Mouse (Mus musculus) right cerebral cortex, postnatal 25 days (tissue): Measurements from ENCODE around the gene Zfp638.

Source experiments
- DNase-seq: peaks from one replicate; pipeline ENCODE4 v3.0.0; 2022

Zfp638 gene

DNA sequence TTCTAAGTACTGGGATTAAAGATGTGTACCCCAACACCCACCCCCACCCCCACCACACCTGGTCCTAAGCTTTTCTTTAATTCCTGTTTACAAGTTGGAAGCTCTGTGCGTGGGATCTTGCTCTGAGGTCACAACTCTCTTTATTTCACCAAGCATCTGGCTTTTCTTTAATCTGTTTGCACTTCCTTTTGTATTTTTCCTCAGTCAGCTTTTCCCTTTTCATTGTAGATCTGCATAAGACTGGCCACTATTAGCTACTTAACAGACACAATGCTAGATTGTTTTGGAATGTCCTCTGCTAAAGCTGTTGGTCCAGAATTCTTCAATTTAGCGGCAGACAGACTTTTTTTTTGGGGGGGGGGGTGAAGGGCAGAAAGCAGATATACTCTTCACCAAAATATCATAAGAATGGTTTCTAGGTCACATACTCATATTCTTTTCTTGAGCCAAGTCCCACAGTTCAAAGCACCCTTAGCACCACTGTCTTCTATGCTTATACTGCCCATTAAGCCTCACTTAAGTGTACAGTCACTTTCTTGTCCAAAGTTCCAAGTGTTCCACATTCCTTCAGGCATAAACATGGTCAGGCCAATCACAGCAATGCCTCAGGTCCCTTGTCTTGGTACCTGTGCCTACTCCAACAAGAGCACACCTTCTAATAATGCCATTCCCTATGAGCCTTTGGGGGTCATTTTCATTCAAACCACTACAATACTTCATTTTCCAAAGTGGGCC is 23.5 kb downstream of the Zfp638 start:
- no peak for DNase-seq

GRCm38 (mm10) chr6:83891251-83891650 is 24.3 kb downstream of the Zfp638 start:
- no peak for DNase-seq

GRCm38 (mm10) chr6:83891687-83892086 is 24.8 kb downstream of the Zfp638 start:
- no peak for DNase-seq

- DNase-seq: no peak
These were observed 26.2 kb downstream of the Zfp638 start for GRCm38 (mm10) chr6:83893086-83893485.

- DNase-seq: no peak
These were observed 26.7 kb downstream of the Zfp638 start for GRCm38 (mm10) chr6:83893584-83893983.

DNA sequence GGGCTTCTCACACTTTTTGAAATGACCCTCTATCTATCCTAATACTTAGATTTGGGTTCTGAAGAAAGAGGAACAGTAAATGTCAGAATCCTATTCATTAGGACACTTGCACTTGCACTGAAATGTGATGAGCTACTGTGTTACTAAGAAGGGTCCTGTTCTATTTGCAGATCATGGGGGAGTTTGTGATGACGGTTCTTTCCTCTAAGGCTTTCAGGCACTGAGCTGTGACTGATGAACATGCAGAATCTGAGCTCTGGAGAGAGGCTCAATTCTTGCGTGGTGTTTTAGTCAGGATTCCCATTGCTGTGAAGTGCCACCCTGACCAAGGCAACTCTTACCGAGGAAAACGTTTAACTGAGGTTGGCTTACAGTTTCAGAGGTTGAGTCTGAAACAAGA is 32.2 kb downstream of the Zfp638 start:
- DNase-seq: no peak

GRCm38 (mm10) chr6:83905276-83905675 is 38.4 kb downstream of the Zfp638 start:
- no peak for DNase-seq

DNA sequence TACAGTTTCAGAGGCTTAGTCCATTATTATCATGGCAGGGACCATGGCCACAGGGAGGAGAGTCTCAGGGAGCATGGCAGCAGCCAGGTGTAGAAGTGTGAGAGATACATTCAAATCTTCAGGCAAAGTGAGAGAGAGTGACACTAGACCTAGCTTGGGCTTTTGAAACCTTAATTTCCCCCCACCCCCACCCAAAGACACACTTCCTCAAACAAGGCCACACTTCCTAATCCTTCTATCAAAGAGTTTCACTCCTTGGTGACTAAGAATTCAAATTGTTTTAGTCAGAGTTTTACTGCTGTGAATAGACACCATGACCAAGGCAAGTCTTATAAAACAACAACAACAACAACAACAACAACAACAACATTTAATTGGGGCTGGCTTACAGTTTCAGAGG is 39.8 kb downstream of the Zfp638 start:
- DNase-seq: no peak

- no peak for DNase-seq
These were observed 41.5 kb downstream of the Zfp638 start for GRCm38 (mm10) chr6:83908386-83908785.

GRCm38 (mm10) chr6:83913710-83914109 is 46.8 kb downstream of the Zfp638 start:
- DNase-seq: no peak

- peak; percentile 97 for DNase-seq
These were observed 47.3 kb downstream of the Zfp638 start for GRCm38 (mm10) chr6:83914183-83914719.

GRCm38 (mm10) chr6:83914720-83915271 is 47.9 kb downstream of the Zfp638 start:
- DNase-seq: no peak

- DNase-seq: no peak
These were observed 60.5 kb downstream of the Zfp638 start for GRCm38 (mm10) chr6:83927418-83927817.

DNA sequence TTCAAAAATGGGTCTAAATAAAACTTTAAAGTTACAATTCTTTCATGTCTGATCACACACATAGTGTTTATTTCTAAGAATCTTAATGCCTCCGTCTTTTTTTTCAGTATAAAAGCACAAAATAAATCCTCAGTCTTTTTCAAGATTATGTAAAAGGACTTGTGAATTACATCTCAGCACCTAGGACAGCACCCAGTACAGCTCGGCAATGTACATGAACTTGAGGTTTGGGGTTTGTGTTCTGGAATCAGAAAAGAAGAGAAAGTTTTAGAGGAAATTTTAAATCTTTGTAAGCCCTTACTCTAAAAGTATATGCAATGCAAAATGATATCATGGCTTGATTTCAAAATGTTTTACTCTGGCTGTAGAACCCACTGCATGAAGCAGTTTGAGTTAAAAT is 61.3 kb downstream of the Zfp638 start:
- no peak for DNase-seq

- DNase-seq: no peak
These were observed 72.6 kb downstream of the Zfp638 start for GRCm38 (mm10) chr6:83939492-83939891.

DNA sequence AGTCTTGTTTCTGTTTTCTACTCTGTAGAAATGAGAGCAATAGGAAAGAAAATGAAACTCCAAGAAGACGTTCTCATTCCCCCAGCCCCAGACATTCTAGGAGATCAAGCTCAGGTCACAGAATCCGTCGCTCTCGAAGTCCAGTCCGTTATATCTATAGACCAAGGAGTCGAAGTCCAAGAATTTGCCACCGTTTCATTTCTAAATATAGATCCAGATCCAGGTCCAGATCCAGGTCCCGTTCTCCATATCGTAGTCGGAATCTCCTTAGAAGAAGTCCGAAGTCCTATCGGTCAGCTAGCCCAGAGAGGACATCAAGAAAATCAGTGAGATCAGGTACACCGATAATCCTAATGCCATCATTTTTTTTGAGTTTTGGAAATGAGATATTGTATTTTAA is 75.9 kb downstream of the Zfp638 start:
- DNase-seq: no peak

GRCm38 (mm10) chr6:83953603-83954002 is 86.7 kb downstream of the Zfp638 start:
- no peak for DNase-seq

- DNase-seq: no peak
These were observed 120.7 kb downstream of the Zfp638 start for GRCm38 (mm10) chr6:83987642-83988041.

GRCm38 (mm10) chr6:84002716-84003115 is 135.8 kb downstream of the Zfp638 start:
- no peak for DNase-seq

DNA sequence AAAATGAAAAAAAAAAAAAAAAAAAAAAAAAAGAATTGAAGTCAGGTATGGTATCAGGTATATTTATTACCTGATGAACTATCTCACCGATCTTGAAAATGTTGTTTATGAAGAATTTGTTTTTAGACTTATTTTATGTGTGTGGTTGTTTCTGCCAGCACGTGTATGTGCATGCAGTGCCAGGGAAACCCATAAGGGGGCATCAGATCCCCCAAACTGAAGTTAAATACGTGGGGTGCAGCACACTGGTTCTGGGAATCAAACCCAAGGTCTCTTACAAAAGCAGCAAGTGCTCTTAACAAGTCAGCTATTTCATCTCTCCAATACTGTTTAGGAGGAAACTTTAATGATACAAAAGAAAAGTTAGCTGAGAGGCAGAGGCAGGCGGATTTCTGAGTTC is 137.4 kb downstream of the Zfp638 start:
- DNase-seq: no peak

GRCm38 (mm10) chr6:84008363-84009171 is 141.7 kb downstream of the Zfp638 start, which contains the start of gene Dysf:
Dysf (plus strand) TSS chr6:84008590.
- no peak for DNase-seq

DNA sequence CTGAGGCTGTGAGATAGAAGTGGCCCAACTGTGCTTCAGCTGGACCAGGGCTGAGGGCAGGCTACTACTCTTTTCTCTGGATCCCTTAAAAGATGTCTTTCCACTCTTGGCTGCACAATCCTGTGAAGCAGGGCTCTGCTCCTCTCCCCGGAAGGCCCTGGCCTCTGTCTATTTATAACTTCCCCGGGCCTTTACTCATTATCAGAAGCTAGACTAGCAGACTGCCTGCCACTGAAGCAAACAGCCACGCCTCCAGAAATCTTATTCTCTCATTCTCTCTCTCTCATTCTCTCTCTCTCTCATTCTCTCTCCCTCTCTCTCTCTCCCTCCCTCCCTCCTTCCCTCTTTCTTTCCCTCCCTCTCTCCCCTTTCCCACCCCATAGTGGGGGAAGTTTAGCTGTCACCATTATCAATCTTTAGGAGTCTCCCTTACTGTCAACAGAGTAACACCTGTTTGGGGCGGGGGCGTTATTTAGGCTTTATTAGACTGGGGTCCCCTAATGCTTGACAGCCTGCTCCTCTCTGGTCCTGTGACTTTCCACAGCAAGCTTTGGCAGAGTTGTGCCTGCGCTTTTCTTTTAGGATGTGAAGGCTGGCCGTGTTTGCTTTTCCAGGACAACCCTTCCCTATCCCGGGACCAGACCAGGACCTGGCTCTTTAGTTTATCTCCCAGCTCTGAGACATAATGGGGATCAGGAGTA is 142.4 kb downstream of the Zfp638 start:
- DNase-seq: no peak

DNA sequence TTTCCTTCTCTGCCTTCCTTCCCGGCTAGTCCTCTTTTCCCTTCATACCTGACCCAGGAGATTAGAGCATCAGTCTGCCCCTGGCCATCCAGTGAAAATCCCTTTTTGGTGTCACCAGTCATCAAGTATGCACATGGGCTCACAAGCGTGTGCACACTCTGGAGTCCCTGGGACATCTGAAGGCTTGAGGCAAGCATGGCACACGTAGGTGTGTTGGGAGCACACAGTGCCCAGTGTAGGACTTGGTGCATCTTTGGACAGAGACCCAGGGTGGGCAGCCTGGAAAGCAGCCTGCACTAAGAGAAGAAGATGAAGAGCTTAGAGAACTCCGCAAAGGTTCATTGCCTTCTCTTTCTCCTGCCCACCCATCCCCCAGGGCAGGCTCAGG is 143.0 kb downstream of the Zfp638 start:
- DNase-seq: no peak
